Mouse (Mus musculus): ENCODE results near the gene Chac1. TPM values are rescaled to one million over a fixed set of nuclear protein-coding genes. Genes with fewer than 3 reads are reported as not detected.
A peak's percentile ranks its signal among the peaks of the same experiment; 100 is the strongest.

Gene Chac1
- total and polyA plus RNA-seq, 3 experiments, result 3.6 to 6.4 TPM; not detected in 1

GRCm38 (mm10) chr2:119302876-119303275, 48.2 kb upstream of the Chac1 start:
- Histone ChIP-seq H3K9me3 (replicated peaks; ENCODE audit: insufficient read depth, low read length) (no peaks in the 10 kb centered on the region), H3K4me1 (ENCODE audit: control insufficient read depth in 1 of 2, insufficient read depth in 2 of 2, low read length in 2 of 2) (peaks cover 8 to 21% of the 10 kb centered on the region in 2 experiments; a peak in 3 of 4 replicates), H3K27ac (ENCODE audit: control insufficient read depth, low read depth, low read length) (no peak overlapping the region), H3K9ac (ENCODE audit: control insufficient read depth, low read depth, low read length, poor library complexity, severe bottlenecking) (no peak overlapping the region), H3K79me2 (ENCODE audit: control insufficient read depth, insufficient read depth, low read length, poor library complexity) (no peaks in the 10 kb centered on the region), H3K4me3 (ENCODE audit: control insufficient read depth in 1 of 2, insufficient read depth in 1 of 2, low read depth in 2 of 2, low read length in 2 of 2) (no peak overlapping the region), H3K27me3 (ENCODE audit: control insufficient read depth in 1 of 2, insufficient read depth in 2 of 2, low read length in 2 of 2) (no peaks in the 10 kb centered on the region), H3K36me3 (ENCODE audit: control insufficient read depth in 1 of 2, insufficient read depth in 2 of 2, low read length in 2 of 2) (peaks cover 0 to 18% of the 10 kb centered on the region in 2 experiments; a peak in 2 of 4 replicates)
- TF ChIP-seq UBTF (IDR thresholded peaks at IDR 0.05; ENCODE audit: borderline replicate concordance, insufficient read depth, low read depth, low read length) (no peak), USF2 (IDR thresholded peaks at IDR 0.05; ENCODE audit: borderline replicate concordance in 1 of 2, insufficient read depth in 1 of 2, low read depth in 1 of 2, low read length in 2 of 2) (no peak), POLR2AphosphoS2 (IDR thresholded peaks at IDR 0.05; ENCODE audit: low read length) (no peak), NRF1 (IDR thresholded peaks at IDR 0.05; ENCODE audit: insufficient read depth, low read depth, low read length, poor library complexity, severe bottlenecking) (no peak), HCFC1 (IDR thresholded peaks at IDR 0.05; ENCODE audit: low read depth, low read length) (no peak), RCOR1 (IDR thresholded peaks at IDR 0.05; ENCODE audit: low read depth, low read length) (no peak), POLR2A (IDR thresholded peaks at IDR 0.05; ENCODE audit: control insufficient read depth in 1 of 2, insufficient read depth in 1 of 2, low read depth in 1 of 2, low read length in 2 of 2, poor library complexity in 1 of 2) (no peak), USF1 (IDR thresholded peaks at IDR 0.05; ENCODE audit: low read depth, low read length) (no peak), MAX (IDR thresholded peaks at IDR 0.05; ENCODE audit: low read length) (no peak), ETS1 (IDR thresholded peaks at IDR 0.05; ENCODE audit: low read depth, low read length) (no peak)
- DNase-seq (ENCODE audit: low read depth, low spot score), result no peak

- H3K27ac ChIP-seq (ENCODE audit: control insufficient read depth, low read depth, low read length), result no peak overlapping the region
- H3K4me3 ChIP-seq (ENCODE audit: control insufficient read depth in 1 of 2, insufficient read depth in 1 of 2, low read depth in 2 of 2, low read length in 2 of 2), result no peak overlapping the region
- no peaks in the 10 kb centered on the region for H3K27me3 ChIP-seq (ENCODE audit: control insufficient read depth in 1 of 2, insufficient read depth in 2 of 2, low read length in 2 of 2)
- H3K9me3 ChIP-seq (replicated peaks; ENCODE audit: insufficient read depth, low read length), result no peaks in the 10 kb centered on the region
- H3K36me3 ChIP-seq (ENCODE audit: control insufficient read depth in 1 of 2, insufficient read depth in 2 of 2, low read length in 2 of 2), result peaks cover 0 to 16% of the 10 kb centered on the region in 2 experiments; a peak in 2 of 4 replicates
- peak; percentile 58 for DNase-seq (ENCODE audit: low read depth, low spot score)
- H3K9ac ChIP-seq (ENCODE audit: control insufficient read depth, low read depth, low read length, poor library complexity, severe bottlenecking), result no peak overlapping the region
- no peak for TF ChIP-seq POLR2A (IDR thresholded peaks at IDR 0.05; ENCODE audit: control insufficient read depth in 1 of 2, insufficient read depth in 1 of 2, low read depth in 1 of 2, low read length in 2 of 2, poor library complexity in 1 of 2)
- TF ChIP-seq E2F4 (IDR thresholded peaks at IDR 0.05; ENCODE audit: borderline replicate concordance, low read depth, low read length), result no peak
- peak; percentile 58; the same call in 1 of the 2 replicates for TF ChIP-seq GATA1 (IDR thresholded peaks at IDR 0.05; ENCODE audit: low read depth, low read length)
- no peak for TF ChIP-seq POLR2AphosphoS2 (IDR thresholded peaks at IDR 0.05; ENCODE audit: low read length)
- TF ChIP-seq CHD1 (IDR thresholded peaks at IDR 0.05; ENCODE audit: low read depth, low read length), result no peak
- TF ChIP-seq TCF12 (IDR thresholded peaks at IDR 0.05; ENCODE audit: low read depth, low read length), result peak; percentile 77
- TF ChIP-seq ELF1 (IDR thresholded peaks at IDR 0.05; ENCODE audit: low read depth, low read length), result no peak
- TF ChIP-seq SMC3 (IDR thresholded peaks at IDR 0.05; ENCODE audit: low read depth, low read length), result no peak
- TF ChIP-seq UBTF (IDR thresholded peaks at IDR 0.05; ENCODE audit: borderline replicate concordance, insufficient read depth, low read depth, low read length), result no peak
- no peak for TF ChIP-seq ETS1 (IDR thresholded peaks at IDR 0.05; ENCODE audit: low read depth, low read length)
- no peak for TF ChIP-seq MYC (IDR thresholded peaks at IDR 0.05; ENCODE audit: low read depth, low read length)
- TF ChIP-seq BHLHE40 (IDR thresholded peaks at IDR 0.05; ENCODE audit: borderline replicate concordance, low read depth, low read length), result peak; percentile 25; the same call in 1 of the 2 replicates
- peak; percentile 70 for TF ChIP-seq RCOR1 (IDR thresholded peaks at IDR 0.05; ENCODE audit: low read depth, low read length)
- TF ChIP-seq EP300 (IDR thresholded peaks at IDR 0.05; ENCODE audit: low read depth in 1 of 2, low read length in 2 of 2), result peak; percentile 20 to 64; a peak in 1 of 4 replicates
- TF ChIP-seq MAX (IDR thresholded peaks at IDR 0.05; ENCODE audit: low read length), result no peak
- no peak for TF ChIP-seq NELFE (IDR thresholded peaks at IDR 0.05; ENCODE audit: low read depth, low read length)
- TF ChIP-seq TAL1 (IDR thresholded peaks at IDR 0.05; ENCODE audit: low read length), result peak; percentile 71
- no peak for TF ChIP-seq MXI1 (IDR thresholded peaks at IDR 0.05; ENCODE audit: low read depth, low read length)
- no peak for TF ChIP-seq SIN3A (IDR thresholded peaks at IDR 0.05; ENCODE audit: low read length)
- no peak for TF ChIP-seq RAD21 (IDR thresholded peaks at IDR 0.05; ENCODE audit: low read depth, low read length)
- no peak for TF ChIP-seq HCFC1 (IDR thresholded peaks at IDR 0.05; ENCODE audit: low read depth, low read length)
- no peaks in the 10 kb centered on the region for H3K79me2 ChIP-seq (ENCODE audit: control insufficient read depth, insufficient read depth, low read length, poor library complexity)
- peaks cover 4 to 21% of the 10 kb centered on the region in 2 experiments; a peak in 3 of 4 replicates for H3K4me1 ChIP-seq (ENCODE audit: control insufficient read depth in 1 of 2, insufficient read depth in 2 of 2, low read length in 2 of 2)
These were observed 46.6 kb upstream of the Chac1 start for GRCm38 (mm10) chr2:119304391-119304790.
